Mouse (Mus musculus) left cerebral cortex, adult 6 months (tissue): ENCODE data around the gene Gm7929. TPM values are rescaled to one million over a fixed set of nuclear protein-coding genes. Genes with fewer than 3 reads are reported as not detected.

Source experiments
- long read RNA-seq, 2 experiments: library from polyadenylated mRNA; unstranded; transcript quantifications; one replicate each; pipeline ENCODE4 v2.0.0; 2019 to 2020
- polyA plus RNA-seq: library from polyadenylated mRNA; unstranded; fragments of <200 nt; fragmentation: Nextera tagmentation; gene quantifications from 2 replicates; pipeline ENCODE4 v1.2.3, GENCODE M21; 2021

Gm7929 gene
- not detected in 2 replicates for polyA plus RNA-seq
- long read RNA-seq, experiment 1: 0 reads
- long read RNA-seq, experiment 2: 0 reads

DNA sequence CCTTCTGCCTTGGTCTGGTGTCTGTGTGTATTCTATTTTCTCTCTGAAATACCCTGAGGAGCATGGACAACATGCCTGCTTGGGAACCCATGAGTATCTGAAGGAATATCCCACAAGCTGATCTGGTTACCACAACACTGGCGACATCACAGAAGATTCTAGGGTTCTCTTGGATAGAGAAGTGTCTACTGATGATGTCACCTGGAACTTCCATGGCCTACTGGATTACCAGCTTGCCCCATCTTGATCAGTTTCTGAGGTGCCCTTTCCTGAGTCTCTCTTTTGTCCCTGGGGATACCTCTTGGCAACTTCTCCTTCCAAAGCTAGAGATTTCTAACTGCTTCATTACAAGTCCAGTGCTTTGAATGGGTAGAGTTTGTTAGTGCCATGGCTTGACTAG lies at the start of gene Gm7929:
Gene Gm7929, minus strand, starts transcription at position 101 of the 400 bp plus-strand sequence.

DNA sequence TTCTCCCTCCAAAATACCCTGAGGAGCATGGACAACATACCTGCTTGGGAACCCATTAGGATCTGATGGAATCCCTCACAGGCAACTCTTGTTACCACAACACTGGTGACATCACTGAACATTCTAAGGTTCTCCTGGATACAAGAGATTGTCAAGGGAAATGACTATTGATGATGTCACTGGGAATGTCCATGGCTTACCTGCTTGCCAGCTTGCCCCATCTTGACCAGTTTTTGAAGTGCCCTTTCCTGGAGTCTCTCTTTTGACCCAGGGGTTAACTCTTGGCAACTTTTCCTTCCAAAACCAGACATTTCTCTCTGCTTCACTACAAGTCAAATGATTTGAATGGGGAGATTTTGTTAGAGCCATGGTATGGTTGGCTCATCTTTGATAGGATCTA lies 21.9 kb upstream of the Gm7929 start, which contains the start of gene Gm47189:
Gene Gm47189, minus strand, starts transcription at position 101 of the 400 bp plus-strand sequence.

GRCm38 (mm10) chr14:41701785-41702184 lies 48.6 kb downstream of the Gm7929 start, which contains the start of gene Gm8068:
TSS of gene Gm8068 (minus strand) at chr14:41701885.

Other genes starting within 250 kb of the Gm7929 start
- gene Gm7970, start 195.0 kb downstream of the Gm7929 start, polyA plus RNA-seq: not detected in 2 replicates
- gene 1700049E17Rik2, start 177.4 kb downstream of the Gm7929 start, polyA plus RNA-seq: not detected in 2 replicates
- not detected in 2 replicates for gene Gm3072, start 126.0 kb downstream of the Gm7929 start, polyA plus RNA-seq
- not detected in 2 replicates for gene Gm3676, start 104.1 kb downstream of the Gm7929 start, polyA plus RNA-seq
- gene Gm8068, start 48.7 kb downstream of the Gm7929 start, polyA plus RNA-seq: not detected in 2 replicates
- gene Gm47189, start 21.8 kb upstream of the Gm7929 start, polyA plus RNA-seq: not detected in 2 replicates
- not detected in 2 replicates for gene Gm7980, start 156.7 kb upstream of the Gm7929 start, polyA plus RNA-seq
- not detected in 2 replicates for gene 1700049E17Rik1, start 174.3 kb upstream of the Gm7929 start, polyA plus RNA-seq
- gene 1700024B05Rik, start 193.4 kb upstream of the Gm7929 start, polyA plus RNA-seq: not detected in 2 replicates
- gene Gm6401, start 217.3 kb upstream of the Gm7929 start, polyA plus RNA-seq: not detected in 2 replicates
- gene Gm3543, start 232.7 kb upstream of the Gm7929 start, polyA plus RNA-seq: not detected in 2 replicates